Mouse (Mus musculus) erythroblast, embryonic 14.5 days (primary cell): Measurements from ENCODE around the gene Capza1. TPM values are rescaled to one million over a fixed set of nuclear protein-coding genes. Genes with fewer than 3 reads are reported as not detected.

Experiments used
- H3K27me3 ChIP-seq: 2 replicates; pipeline ENCODE4 v1.6.1; 2012; ENCODE audit warnings: inconsistent platforms; ENCODE audit not compliant: control insufficient read depth
- H3K36me3 ChIP-seq: 2 replicates; pipeline ENCODE4 v1.6.1; 2012; ENCODE audit warnings: mild to moderate bottlenecking, inconsistent platforms; ENCODE audit not compliant: control insufficient read depth
- H3K4me1 ChIP-seq: 2 replicates; pipeline ENCODE4 v1.6.1; 2012; ENCODE audit warnings: inconsistent platforms; ENCODE audit not compliant: control insufficient read depth
- H3K4me3 ChIP-seq: replicated peaks from 2 replicates; pipeline ENCODE3; 2012; ENCODE audit warnings: moderate library complexity, mild to moderate bottlenecking, inconsistent platforms
- H3K9me3 ChIP-seq: 2 replicates; pipeline ENCODE4 v1.6.1; 2012; ENCODE audit warnings: low read length, inconsistent platforms, mixed read lengths; ENCODE audit not compliant: control insufficient read depth
- GATA1 ChIP-seq: IDR thresholded peaks from 2 replicates; pipeline ENCODE4 v1.6.1; 2012; ENCODE audit warnings: low read length, inconsistent platforms, mixed read lengths
- TAL1 ChIP-seq: IDR thresholded peaks from 3 replicates; pipeline ENCODE4 v1.6.1; 2012; ENCODE audit warnings: low read length, inconsistent platforms, mixed read lengths
- polyA plus RNA-seq: library from polyadenylated mRNA; stranded (reverse); fragments of >175 nt; gene quantifications from 2 replicates; pipeline ENCODE4 v1.2.3, GENCODE M21; 2012

The Capza1 gene
- polyA plus RNA-seq, 1 experiment, result 0.54 TPM

DNA sequence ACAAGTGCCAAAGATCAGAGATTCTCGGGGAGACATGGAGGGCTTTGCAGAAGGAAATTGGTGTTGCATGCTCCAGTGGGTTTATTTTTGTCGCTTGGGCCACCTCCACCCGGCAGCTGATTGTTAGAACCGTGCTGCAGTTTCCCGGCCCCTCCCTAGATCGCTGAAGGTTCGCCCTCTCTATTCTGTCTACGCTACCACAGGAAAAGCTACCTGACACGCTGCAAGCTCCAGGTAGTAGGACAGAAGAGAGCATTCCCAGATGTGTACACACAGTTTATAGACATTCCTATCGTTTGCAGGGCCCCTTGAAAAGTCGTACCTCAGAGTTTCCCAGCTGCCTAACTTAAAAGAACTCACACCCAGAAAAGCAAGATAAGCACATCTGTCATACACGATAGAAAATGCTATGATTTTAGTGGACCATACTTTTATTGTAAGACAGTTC lies 1.1 kb upstream of the Capza1 start:
- H3K27me3 ChIP-seq, result no peaks in the 10 kb centered on the region
- TF ChIP-seq TAL1 (no peak), GATA1 (no peak; the same call in 1 of the 2 replicates)

DNA sequence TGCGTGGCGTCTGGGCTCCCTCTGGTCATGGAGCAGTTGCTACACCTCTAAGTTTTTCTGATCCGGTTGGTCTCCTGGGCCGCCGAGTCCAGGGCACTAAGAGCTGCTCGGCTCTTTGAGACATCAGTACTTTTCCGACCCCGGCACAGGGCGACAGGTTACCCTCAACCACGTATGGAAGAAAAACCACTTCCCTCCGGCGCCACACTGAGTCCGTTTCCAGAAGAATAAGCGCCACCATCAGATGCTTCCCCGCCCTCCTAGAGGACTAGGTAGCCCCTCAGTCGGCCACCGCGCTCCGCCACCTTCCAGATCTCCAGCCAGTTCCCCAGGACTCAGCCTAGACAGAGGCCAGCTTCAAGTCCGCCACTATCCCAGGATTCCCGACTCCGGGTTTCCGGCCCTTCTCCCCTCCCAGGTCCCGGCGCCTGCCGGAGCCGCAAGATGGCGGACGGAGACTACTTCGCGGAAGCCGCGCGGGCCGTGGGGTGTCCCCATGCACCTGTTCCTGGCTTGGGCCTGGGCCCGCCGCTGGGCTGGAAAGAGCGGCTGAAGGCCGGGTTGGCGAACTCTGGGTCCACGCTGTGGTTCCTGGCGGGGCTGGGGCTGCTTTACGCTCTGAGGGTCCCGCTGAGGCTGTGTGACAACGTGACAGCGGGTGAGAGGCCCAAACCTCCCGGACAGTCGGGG lies 491 bp upstream of the Capza1 start:
- Histone ChIP-seq H3K9me3 (no peaks in the 10 kb centered on the region), H3K4me1 (peaks cover 44% of the 10 kb centered on the region), H3K36me3 (peaks cover 34% of the 10 kb centered on the region), H3K4me3 (peak overlapping the region; percentile 89), H3K27me3 (no peaks in the 10 kb centered on the region)
- TF ChIP-seq TAL1 (no peak), GATA1 (no peak)

More for the DNA sequence above, 1.1 kb upstream of the Capza1 start:
- Histone ChIP-seq H3K36me3 (peaks cover 35% of the 10 kb centered on the region), H3K4me3 (peak overlapping the region; percentile 89), H3K4me1 (peaks cover 41% of the 10 kb centered on the region), H3K9me3 (no peaks in the 10 kb centered on the region)

DNA sequence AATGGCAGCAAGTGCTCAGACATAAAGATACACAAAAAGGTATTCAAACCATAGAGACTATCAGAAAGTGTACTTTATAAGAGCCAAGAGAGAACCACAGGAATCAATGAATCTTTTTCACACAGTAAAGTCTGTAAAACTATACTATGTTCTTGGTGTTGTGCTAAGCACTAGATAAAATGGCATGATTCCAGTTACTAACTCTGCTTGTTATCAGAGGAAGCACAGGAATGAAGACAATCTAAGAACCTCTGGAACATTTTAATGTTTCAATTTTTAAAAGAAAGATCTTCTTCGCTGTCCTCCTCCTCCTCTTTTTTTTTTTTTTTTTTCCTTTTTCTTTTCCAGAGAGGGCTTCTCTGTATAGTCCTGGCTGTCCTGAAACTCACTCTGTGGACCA lies 5.7 kb downstream of the Capza1 start:
- peaks cover 73% of the 10 kb centered on the region for H3K36me3 ChIP-seq
- TF ChIP-seq GATA1 (no peak), TAL1 (no peak)
- peaks cover 78% of the 10 kb centered on the region for H3K4me1 ChIP-seq

DNA sequence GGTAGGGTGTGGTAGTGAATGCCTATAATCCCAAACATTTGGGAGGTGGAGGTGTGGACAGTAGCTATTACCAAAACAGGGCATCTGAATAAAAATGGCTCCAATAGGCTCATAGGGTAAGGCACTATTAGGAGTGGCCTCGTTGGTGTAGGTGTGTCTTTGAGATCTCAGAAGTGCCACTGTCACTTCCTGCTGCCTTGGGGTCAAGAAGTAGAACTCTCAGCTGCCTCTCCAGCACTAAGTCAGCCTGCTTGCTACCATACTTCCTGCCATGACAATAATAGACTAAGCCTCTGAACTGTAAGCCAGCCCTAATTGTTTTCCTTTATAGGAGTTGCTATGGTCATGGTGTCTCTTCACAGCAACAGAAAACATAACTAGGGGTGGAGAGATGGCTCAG lies 8.2 kb downstream of the Capza1 start:
- H3K4me3 ChIP-seq, result no peak overlapping the region
- peaks cover 75% of the 10 kb centered on the region for H3K36me3 ChIP-seq

More for the DNA sequence above, 5.7 kb downstream of the Capza1 start:
- no peaks in the 10 kb centered on the region for H3K27me3 ChIP-seq
- H3K4me3 ChIP-seq, result no peak overlapping the region
- no peaks in the 10 kb centered on the region for H3K9me3 ChIP-seq

DNA sequence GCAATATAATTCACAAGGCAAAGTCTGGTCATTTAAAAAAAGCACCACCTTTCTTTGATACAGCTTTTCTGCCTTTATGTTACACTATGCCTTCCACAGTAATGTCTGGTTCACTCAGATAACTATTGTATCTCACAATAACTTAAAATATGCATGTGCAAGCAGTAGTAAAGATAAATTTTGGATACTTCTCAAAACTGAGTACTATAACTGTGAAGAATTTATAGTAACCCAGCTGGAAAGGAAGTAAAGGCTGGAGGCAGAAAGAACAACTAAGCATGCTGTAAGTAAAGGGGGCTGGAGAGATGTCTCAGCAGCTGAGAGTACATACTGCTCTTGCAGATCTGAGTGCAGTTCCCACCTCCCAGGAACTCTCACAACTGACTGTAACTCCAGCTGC lies 9.4 kb downstream of the Capza1 start:
- Histone ChIP-seq H3K27me3 (no peaks in the 10 kb centered on the region), H3K4me1 (peaks cover 50% of the 10 kb centered on the region), H3K36me3 (peaks cover 74% of the 10 kb centered on the region), H3K9me3 (no peaks in the 10 kb centered on the region), H3K4me3 (no peak overlapping the region)
- TF ChIP-seq TAL1, result no peak
- TF ChIP-seq GATA1, result no peak

More for the DNA sequence above, 8.2 kb downstream of the Capza1 start:
- no peaks in the 10 kb centered on the region for H3K27me3 ChIP-seq
- peaks cover 57% of the 10 kb centered on the region for H3K4me1 ChIP-seq
- TF ChIP-seq TAL1 (no peak), GATA1 (no peak)
- no peaks in the 10 kb centered on the region for H3K9me3 ChIP-seq

DNA sequence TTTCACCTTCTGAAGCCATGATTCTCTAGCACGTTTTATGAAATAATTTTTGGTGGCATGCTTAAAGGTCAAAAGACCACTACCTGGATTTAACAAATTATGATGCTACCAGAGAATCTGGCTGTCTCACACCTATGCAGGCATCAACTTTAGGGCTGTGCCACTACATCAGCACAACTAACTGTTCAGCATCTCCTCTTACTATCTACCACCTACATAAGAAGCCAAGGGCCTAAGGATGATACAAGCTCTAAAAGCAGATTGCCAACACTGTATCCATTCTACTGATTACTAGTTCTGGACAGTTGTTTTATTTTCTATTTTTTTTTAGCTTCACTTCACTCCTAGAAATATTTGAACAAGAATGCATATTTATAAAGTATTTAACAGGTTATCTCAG lies 9.8 kb downstream of the Capza1 start:
- H3K27me3 ChIP-seq, result no peaks in the 10 kb centered on the region
- H3K9me3 ChIP-seq, result no peaks in the 10 kb centered on the region
- H3K4me3 ChIP-seq, result no peak overlapping the region
- H3K36me3 ChIP-seq, result peaks cover 73% of the 10 kb centered on the region
- TF ChIP-seq TAL1 (no peak), GATA1 (no peak)
- H3K4me1 ChIP-seq, result peaks cover 46% of the 10 kb centered on the region

DNA sequence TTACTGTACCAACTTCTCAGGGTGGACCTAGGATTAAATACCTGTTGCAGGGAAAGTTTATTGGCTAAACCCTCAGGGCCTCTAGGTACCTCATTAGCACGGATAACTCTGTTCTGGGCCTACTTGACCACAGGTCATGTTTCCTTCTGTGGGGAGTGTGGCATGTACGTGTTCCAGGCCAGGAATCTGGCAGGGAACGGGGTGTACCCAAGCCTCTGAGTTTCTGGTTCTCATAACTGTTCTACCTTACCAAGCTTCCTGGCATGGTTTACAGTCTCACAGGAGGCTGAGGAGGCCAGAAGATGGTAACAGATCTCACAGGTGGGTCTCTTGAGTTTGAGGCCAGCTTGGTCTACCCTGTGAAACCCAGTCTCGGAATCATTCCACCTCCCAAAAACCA lies 17.7 kb downstream of the Capza1 start:
- H3K36me3 ChIP-seq, result peaks cover 81% of the 10 kb centered on the region
- no peak for TF ChIP-seq TAL1
- TF ChIP-seq GATA1, result no peak
- H3K4me3 ChIP-seq, result no peak overlapping the region
- peaks cover 3% of the 10 kb centered on the region for H3K4me1 ChIP-seq
- H3K27me3 ChIP-seq, result no peaks in the 10 kb centered on the region
- no peaks in the 10 kb centered on the region for H3K9me3 ChIP-seq

DNA sequence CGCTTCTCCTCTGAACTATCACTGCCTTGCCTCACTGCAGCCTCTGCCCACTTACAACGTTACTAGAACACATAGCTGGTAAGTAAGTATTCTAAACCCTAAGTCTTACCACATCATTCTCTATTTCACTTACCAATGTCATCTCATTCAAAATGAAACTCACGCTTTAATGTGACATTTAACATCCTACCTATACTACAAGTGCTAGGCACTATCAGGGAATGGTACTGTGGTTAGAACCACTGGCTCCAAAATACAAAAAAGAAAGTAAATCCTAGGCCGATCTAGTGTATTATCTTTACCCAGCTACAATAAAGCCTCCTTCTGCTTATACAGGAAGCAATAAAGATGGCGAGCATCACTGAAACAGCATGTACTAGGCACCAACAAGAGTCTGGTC lies 23.3 kb downstream of the Capza1 start:
- H3K36me3 ChIP-seq, result peaks cover 94% of the 10 kb centered on the region
- TF ChIP-seq GATA1 (no peak), TAL1 (no peak)

DNA sequence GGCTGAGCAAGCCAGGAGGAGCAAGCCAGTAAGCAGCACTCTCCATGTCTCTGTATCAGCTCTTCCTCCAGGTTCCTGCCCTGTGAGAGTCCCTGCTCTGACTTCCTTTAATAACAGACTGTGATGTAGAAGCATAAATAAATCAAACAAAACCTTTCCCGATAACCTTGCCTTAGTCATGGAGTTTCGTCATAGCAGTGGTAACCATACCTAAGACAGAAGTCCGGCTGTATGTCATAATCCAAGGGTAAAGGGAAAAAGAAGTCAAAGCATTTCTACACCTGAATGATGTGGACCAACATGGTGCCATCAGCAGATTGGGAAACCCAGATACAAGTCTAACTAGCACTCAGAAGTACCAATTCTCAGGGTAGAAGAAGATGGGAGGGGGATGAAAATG lies 28.5 kb downstream of the Capza1 start:
- H3K36me3 ChIP-seq, result peaks cover 93% of the 10 kb centered on the region

More for the DNA sequence above, 23.3 kb downstream of the Capza1 start:
- Histone ChIP-seq H3K4me1 (no peaks in the 10 kb centered on the region), H3K4me3 (no peak overlapping the region), H3K9me3 (no peaks in the 10 kb centered on the region), H3K27me3 (no peaks in the 10 kb centered on the region)

DNA sequence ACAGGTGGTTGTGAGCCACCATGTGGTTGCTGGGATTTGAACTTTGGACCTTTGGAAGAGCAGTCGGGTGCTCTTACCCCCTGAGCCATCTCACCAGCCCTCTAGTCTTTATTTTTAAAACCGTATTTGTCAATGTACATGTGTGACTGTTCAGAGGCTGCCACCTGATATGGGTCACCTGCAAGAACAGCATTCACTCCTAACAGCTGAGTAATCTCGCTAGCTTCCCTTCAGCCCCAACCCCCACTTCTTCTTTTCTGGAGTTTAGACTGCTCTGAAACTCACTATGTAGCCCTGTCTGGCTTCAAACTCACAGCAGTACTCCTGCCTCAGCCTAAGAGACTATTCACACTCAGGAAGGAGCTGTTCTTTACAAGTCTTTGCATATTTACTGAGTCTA lies 41.9 kb downstream of the Capza1 start:
- no peaks in the 10 kb centered on the region for H3K27me3 ChIP-seq
- H3K36me3 ChIP-seq, result peaks cover 56% of the 10 kb centered on the region
- no peaks in the 10 kb centered on the region for H3K9me3 ChIP-seq
- H3K4me1 ChIP-seq, result peaks cover 20% of the 10 kb centered on the region
- no peak overlapping the region for H3K4me3 ChIP-seq
- TF ChIP-seq TAL1, result no peak
- no peak for TF ChIP-seq GATA1

More for the DNA sequence above, 28.5 kb downstream of the Capza1 start:
- Histone ChIP-seq H3K27me3 (no peaks in the 10 kb centered on the region), H3K4me3 (no peak overlapping the region), H3K4me1 (no peaks in the 10 kb centered on the region), H3K9me3 (no peaks in the 10 kb centered on the region)
- TF ChIP-seq TAL1 (no peak), GATA1 (no peak)
